In the genomic region with DNA sequence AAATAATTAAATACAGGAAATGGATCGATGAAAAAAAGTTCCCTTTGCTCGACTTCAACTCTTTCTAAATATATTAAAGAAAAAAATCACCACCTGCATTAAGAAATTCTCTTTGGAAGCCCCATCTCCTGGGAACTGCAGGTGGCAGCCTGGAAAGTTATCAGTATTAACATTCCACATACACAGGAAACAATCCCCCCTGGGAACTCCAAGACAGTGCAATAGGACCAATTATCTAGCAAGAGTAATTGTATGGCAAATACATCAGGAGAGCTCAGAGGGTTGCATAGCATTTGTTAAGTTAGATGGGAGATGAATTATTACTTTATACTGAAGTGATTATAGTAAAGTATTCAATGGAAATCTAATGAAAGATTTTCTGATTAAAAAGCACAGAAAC, we compare ENCODE assay signal across 25 mouse cellular contexts.
DNase-seq lines count a peak whose midpoint lies in the region; ATAC-seq lines count a peak whose summit lies in the region.
"Had no signal": no experiment of that assay in that cellular context is flagged by ENCODE, and none has a peak within 500 bp of the region (broad histone marks: within the 10 kb centered on the region; RNA-seq: fewer than 3 reads in every experiment).

No protein-coding gene starts in this region.

- 66% methylated on average over 2 of the region's 2 CpGs for WGBS in embryonic facial prominence, embryonic 14.5 days
- whole genome bisulfite sequencing in embryonic facial prominence, embryonic 10.5 days: 72% methylated on average over 2 of the region's 2 CpGs
- WGBS in midbrain, embryonic 14.5 days: 69% methylated on average over 2 of the region's 2 CpGs
- 76% methylated on average over 2 of the region's 2 CpGs for WGBS in midbrain, embryonic 13.5 days

- 0 out of 2 replicates have a peak, but pooled peaks cover 2% of the 10 kb centered on the region for H3K27me3 ChIP-seq in embryonic facial prominence, embryonic 14.5 days (replicated peaks; ENCODE audit: control insufficient read depth, insufficient read depth, low read length)
- H3K27me3 ChIP-seq in embryonic facial prominence, embryonic 10.5 days (replicated peaks; ENCODE audit: low read depth, poor library complexity, severe bottlenecking): no peaks in the 10 kb centered on the region
- no peaks in the 10 kb centered on the region for H3K27me3 ChIP-seq in midbrain, embryonic 14.5 days (ENCODE audit: control insufficient read depth, insufficient read depth, low read length)
- no peaks in the 10 kb centered on the region; the same call in 1 of the 2 replicates for H3K27me3 ChIP-seq in midbrain, embryonic 13.5 days
- H3K27me3 ChIP-seq: CH12.LX; embryonic facial prominence, embryonic 12.5 days; embryonic facial prominence, embryonic 15.5 days; forebrain, embryonic 12.5 days had no signal

- H3K4me3 ChIP-seq in embryonic facial prominence, embryonic 14.5 days (ENCODE audit: low read depth, low read length): no peak overlapping the region
- no peak overlapping the region for H3K4me3 ChIP-seq in embryonic facial prominence, embryonic 10.5 days
- no peak overlapping the region for H3K4me3 ChIP-seq in midbrain, embryonic 14.5 days (replicated peaks; ENCODE audit: low read depth, low read length)
- H3K4me3 ChIP-seq in midbrain, embryonic 13.5 days (replicated peaks): no peak overlapping the region
- H3K4me3 ChIP-seq: embryonic facial prominence, embryonic 12.5 days; embryonic facial prominence, embryonic 15.5 days; erythroblast, embryonic 14.5 days; forebrain, embryonic 10.5 days; forebrain, embryonic 12.5 days had no signal

- H3K4me1 ChIP-seq in embryonic facial prominence, embryonic 14.5 days (ENCODE audit: control insufficient read depth, insufficient read depth, low read length): peaks cover 6% of the 10 kb centered on the region; the same call in 1 of the 2 replicates
- peaks cover 14% of the 10 kb centered on the region for H3K4me1 ChIP-seq in embryonic facial prominence, embryonic 10.5 days
- H3K4me1 ChIP-seq in midbrain, embryonic 14.5 days (ENCODE audit: control insufficient read depth, insufficient read depth, low read length): no peaks in the 10 kb centered on the region
- no peaks in the 10 kb centered on the region for H3K4me1 ChIP-seq in midbrain, embryonic 13.5 days (replicated peaks)
- H3K4me1 ChIP-seq: embryonic facial prominence, embryonic 15.5 days; forebrain, embryonic 12.5 days had no signal

- H3K9ac ChIP-seq in embryonic facial prominence, embryonic 14.5 days (ENCODE audit: low read depth, low read length): no peak overlapping the region
- no peak overlapping the region for H3K9ac ChIP-seq in midbrain, embryonic 14.5 days (replicated peaks; ENCODE audit: low read length)
- no peak overlapping the region for H3K9ac ChIP-seq in midbrain, embryonic 13.5 days (replicated peaks)
- H3K9ac ChIP-seq: embryonic facial prominence, embryonic 12.5 days; embryonic facial prominence, embryonic 15.5 days; forebrain, embryonic 12.5 days had no signal

- H3K36me3 ChIP-seq in embryonic facial prominence, embryonic 14.5 days (ENCODE audit: control insufficient read depth, insufficient read depth, low read length): no peaks in the 10 kb centered on the region
- no peaks in the 10 kb centered on the region for H3K36me3 ChIP-seq in embryonic facial prominence, embryonic 10.5 days (replicated peaks)
- H3K36me3 ChIP-seq in midbrain, embryonic 14.5 days (ENCODE audit: control insufficient read depth, insufficient read depth, low read length): no peaks in the 10 kb centered on the region
- no peaks in the 10 kb centered on the region for H3K36me3 ChIP-seq in midbrain, embryonic 13.5 days
- H3K36me3 ChIP-seq: embryonic facial prominence, embryonic 12.5 days; embryonic facial prominence, embryonic 15.5 days; forebrain, embryonic 10.5 days; forebrain, embryonic 12.5 days; G1E had no signal

- H3K27ac ChIP-seq in embryonic facial prominence, embryonic 14.5 days (replicated peaks; ENCODE audit: low read depth, low read length): no peak overlapping the region
- no peak overlapping the region for H3K27ac ChIP-seq in embryonic facial prominence, embryonic 10.5 days (replicated peaks)
- no peak overlapping the region for H3K27ac ChIP-seq in midbrain, embryonic 14.5 days (replicated peaks; ENCODE audit: low read depth, low read length)
- H3K27ac ChIP-seq in midbrain, embryonic 13.5 days: no peak overlapping the region
- H3K27ac ChIP-seq: embryonic facial prominence, embryonic 12.5 days; embryonic facial prominence, embryonic 15.5 days; forebrain, embryonic 10.5 days; forebrain, embryonic 12.5 days had no signal

- peak; percentile 51 for DNase-seq in embryonic facial prominence, embryonic 14.5 days (ENCODE audit: low spot score)
- DNase-seq in embryonic facial prominence, embryonic 10.5 days (ENCODE audit: low spot score): no peak
- DNase-seq in midbrain, embryonic 14.5 days: peak; percentile 44
- DNase-seq in ovary, adult 18-20 months (ENCODE audit: low spot score): no peak
- DNase-seq: adrenal gland, adult 2 months; adrenal gland, postnatal 10 days; adrenal gland, postnatal 25 days; B cell, adult 2 months; cerebellum, adult 18-20 months; cerebellum, adult 8-10 months; cerebellum, adult 9-11 months; cerebellum, postnatal 14 days; cerebellum, postnatal 36 days; embryo, embryonic 11 days had no signal

- ATAC-seq in embryonic facial prominence, embryonic 14.5 days (ENCODE audit: low read depth): peak; percentile 82; the same call in 1 of the 2 replicates
- ATAC-seq in midbrain, embryonic 14.5 days (ENCODE audit: low FRiP score, low TSS enrichment): no peak
- no peak for ATAC-seq in midbrain, embryonic 13.5 days
- ATAC-seq: CD4-positive, CD25-positive, alpha-beta regulatory T cell, adult 4 months; forebrain, embryonic 14.5 days; forebrain, embryonic 16.5 days had no signal

- H3K9me3 ChIP-seq in embryonic facial prominence, embryonic 14.5 days (ENCODE audit: control insufficient read depth, low read length): no peaks in the 10 kb centered on the region
- H3K9me3 ChIP-seq in embryonic facial prominence, embryonic 10.5 days: no peaks in the 10 kb centered on the region
- no peaks in the 10 kb centered on the region for H3K9me3 ChIP-seq in midbrain, embryonic 14.5 days (ENCODE audit: control insufficient read depth, low read length)
- H3K9me3 ChIP-seq in midbrain, embryonic 13.5 days: no peaks in the 10 kb centered on the region
- H3K9me3 ChIP-seq: embryonic facial prominence, embryonic 12.5 days; embryonic facial prominence, embryonic 15.5 days; forebrain, embryonic 10.5 days; forebrain, embryonic 12.5 days had no signal

- no peak overlapping the region for H3K4me2 ChIP-seq in embryonic facial prominence, embryonic 14.5 days (ENCODE audit: low read depth, low read length)
- H3K4me2 ChIP-seq in midbrain, embryonic 14.5 days (ENCODE audit: low read length): no peak overlapping the region
- no peak overlapping the region for H3K4me2 ChIP-seq in midbrain, embryonic 13.5 days (replicated peaks)
- H3K4me2 ChIP-seq: embryonic facial prominence, embryonic 12.5 days; embryonic facial prominence, embryonic 15.5 days; forebrain, embryonic 12.5 days had no signal

Comparison
In these comparisons a context has a peak if more than half of its experiments do, and no peak if none do; other contexts are left out.
1. DNase-seq: peak in embryonic facial prominence, embryonic 14.5 days (single experiment) and midbrain, embryonic 14.5 days (single experiment); none in embryonic facial prominence, embryonic 10.5 days (single experiment) and ovary, adult 18-20 months (single experiment).